Mouse (Mus musculus) neural tube, embryonic 11.5 days (tissue): ENCODE measurements at regions not wholly inside any gene's neighbourhood (a gene's known extent, or its start where the extent isn't known, plus 50 kb on each side); places are given as distances from the start of the nearest gene placed in this dataset.
A peak's percentile ranks its signal among the peaks of the same experiment; 100 is the strongest.

ENCODE experiments used
- ATAC-seq: fragments of 200-750 bp; cut with Nextera tagmentation; 2 replicates; pipeline ENCODE4 v1.8.0; 2017; ENCODE audit warnings: moderate number of reproducible peaks, mild to moderate bottlenecking, moderate TSS enrichment, moderate library complexity; ENCODE audit not compliant: insufficient read depth, low FRiP score, low TSS enrichment
- DNase-seq: peaks from one replicate; pipeline ENCODE4 v3.0.0-alpha.2; 2015; ENCODE audit warnings: low spot score
- H3K27ac ChIP-seq: fragments of 300-500 bp; sonication (generic); 2 replicates; pipeline ENCODE4 v1.5.1; 2014; ENCODE audit warnings: low read depth, mild to moderate bottlenecking, low read length
- H3K27me3 ChIP-seq: fragments of 300-500 bp; sonication (generic); 2 replicates; pipeline ENCODE4 v1.6.1; 2014; ENCODE audit warnings: mild to moderate bottlenecking, low read length, mixed read lengths; ENCODE audit not compliant: control insufficient read depth, insufficient read depth
- H3K36me3 ChIP-seq: fragments of 300-500 bp; sonication (generic); 2 replicates; pipeline ENCODE4 v1.6.1; 2014; ENCODE audit warnings: mild to moderate bottlenecking, low read length, moderate library complexity, mixed read lengths; ENCODE audit not compliant: control insufficient read depth, insufficient read depth
- H3K4me1 ChIP-seq: fragments of 300-500 bp; sonication (generic); 2 replicates; pipeline ENCODE4 v1.6.1; 2014; ENCODE audit warnings: low read length, mixed read lengths; ENCODE audit not compliant: control insufficient read depth, insufficient read depth
- H3K4me2 ChIP-seq: fragments of 300-500 bp; sonication (generic); 2 replicates; pipeline ENCODE4 v1.6.1; 2014; ENCODE audit warnings: low read depth, mild to moderate bottlenecking, moderate library complexity
- H3K4me3 ChIP-seq: fragments of 300-500 bp; sonication (generic); 2 replicates; pipeline ENCODE4 v1.5.1; 2014; ENCODE audit warnings: low read depth, low read length
- H3K9ac ChIP-seq: fragments of 300-500 bp; sonication (generic); 2 replicates; pipeline ENCODE4 v1.6.1; 2014; ENCODE audit warnings: mild to moderate bottlenecking, low read length
- H3K9me3 ChIP-seq: fragments of 300-500 bp; sonication (generic); 2 replicates; pipeline ENCODE4 v1.6.1; 2016; ENCODE audit warnings: low read length; ENCODE audit not compliant: control insufficient read depth
- WGBS: fragments of 180-500 bp; shearing (Covaris S2); extraction: QIAGEN DNeasy Blood & Tissue Kit; methylation state at CpG from one replicate; pipeline ENCODE4 v1.1.7; 2014; 5-methylcytosine and 5-hydroxymethylcytosine counted together

DNA sequence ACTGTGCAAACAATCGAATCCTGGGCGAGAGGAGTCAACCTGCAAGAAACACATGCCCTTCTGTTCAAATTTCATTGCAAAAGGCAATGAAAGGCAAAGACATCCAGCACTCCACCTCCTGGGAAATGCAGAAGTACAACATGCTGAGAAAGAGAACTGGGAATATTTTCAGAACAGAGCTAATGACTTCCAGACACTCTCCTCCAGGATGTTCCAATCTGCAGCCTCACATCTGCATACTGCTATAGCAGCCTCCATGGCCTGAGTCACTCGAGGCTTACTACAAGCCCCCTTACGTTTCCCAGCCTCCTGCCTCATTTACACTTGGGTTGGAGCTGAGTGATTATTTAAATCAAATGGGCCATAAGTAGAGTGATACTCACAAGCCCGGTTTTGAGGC lies 58.9 kb upstream of the Dcbld2 start:
- Histone ChIP-seq H3K9ac (no peak overlapping the region), H3K27ac (no peak overlapping the region), H3K4me2 (no peak overlapping the region), H3K4me1 (no peaks in the 10 kb centered on the region; the same call in 1 of the 2 replicates), H3K27me3 (no peaks in the 10 kb centered on the region), H3K9me3 (no peaks in the 10 kb centered on the region), H3K36me3 (no peaks in the 10 kb centered on the region), H3K4me3 (no peak overlapping the region)
- WGBS: 33% methylated on average over 5 of the region's 5 CpGs
- peak; percentile 12 for DNase-seq
- no peak; the same call in 1 of the 2 replicates for ATAC-seq

DNA sequence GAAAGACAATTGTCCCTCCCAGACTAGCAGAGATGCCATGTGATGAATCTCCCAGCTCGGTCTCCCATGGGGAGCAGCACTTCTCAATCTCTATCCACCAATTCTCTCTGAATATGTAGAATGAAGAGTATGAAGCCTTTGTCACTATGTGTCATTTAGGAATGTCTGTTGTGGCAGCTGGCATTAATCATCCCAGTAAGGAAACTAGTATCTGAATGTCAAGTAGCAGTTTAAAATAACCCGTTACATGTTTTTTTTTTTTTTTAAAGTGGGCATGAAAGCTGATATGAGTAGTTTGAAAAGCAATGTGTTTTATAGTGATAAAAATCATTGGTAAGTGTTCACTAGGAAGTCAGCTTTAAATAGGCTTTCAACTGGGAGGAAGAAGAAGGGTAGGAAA lies 58.4 kb upstream of the Dcbld2 start:
- Histone ChIP-seq H3K4me2 (no peak overlapping the region), H3K9ac (no peak overlapping the region), H3K4me1 (no peaks in the 10 kb centered on the region; the same call in 1 of the 2 replicates), H3K27me3 (no peaks in the 10 kb centered on the region), H3K36me3 (no peaks in the 10 kb centered on the region), H3K4me3 (no peak overlapping the region), H3K27ac (no peak overlapping the region), H3K9me3 (no peaks in the 10 kb centered on the region)
- ATAC-seq (no peak), DNase-seq (peak; percentile 14)
- WGBS: 52% methylated on average over 2 of the region's 2 CpGs

DNA sequence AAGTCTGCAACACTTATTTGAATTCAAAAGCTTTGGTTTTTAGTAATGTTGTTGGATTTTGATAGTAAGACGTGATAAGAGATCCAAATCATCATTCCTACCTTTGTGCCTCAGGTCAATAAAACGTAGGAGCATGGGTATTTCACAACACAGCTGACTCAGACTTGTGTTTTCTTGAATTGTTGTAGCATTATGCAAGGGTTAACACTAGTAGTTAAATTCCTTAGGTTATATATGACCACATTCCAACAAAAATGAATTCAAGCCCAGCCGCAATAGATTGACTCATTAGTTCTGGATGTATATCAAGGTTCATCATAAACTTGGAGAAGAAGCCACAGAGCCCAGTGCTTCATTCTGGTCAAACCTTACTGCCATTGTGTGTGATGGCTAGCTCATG lies 56.1 kb upstream of the Dcbld2 start:
- Histone ChIP-seq H3K9ac (no peak overlapping the region), H3K27ac (no peak overlapping the region), H3K4me3 (no peak overlapping the region), H3K4me2 (no peak overlapping the region), H3K27me3 (no peaks in the 10 kb centered on the region), H3K4me1 (no peaks in the 10 kb centered on the region; the same call in 1 of the 2 replicates), H3K36me3 (no peaks in the 10 kb centered on the region), H3K9me3 (no peaks in the 10 kb centered on the region)
- DNase-seq (no peak), ATAC-seq (no peak)
- WGBS: 85% methylated on average over 3 of the region's 3 CpGs

DNA sequence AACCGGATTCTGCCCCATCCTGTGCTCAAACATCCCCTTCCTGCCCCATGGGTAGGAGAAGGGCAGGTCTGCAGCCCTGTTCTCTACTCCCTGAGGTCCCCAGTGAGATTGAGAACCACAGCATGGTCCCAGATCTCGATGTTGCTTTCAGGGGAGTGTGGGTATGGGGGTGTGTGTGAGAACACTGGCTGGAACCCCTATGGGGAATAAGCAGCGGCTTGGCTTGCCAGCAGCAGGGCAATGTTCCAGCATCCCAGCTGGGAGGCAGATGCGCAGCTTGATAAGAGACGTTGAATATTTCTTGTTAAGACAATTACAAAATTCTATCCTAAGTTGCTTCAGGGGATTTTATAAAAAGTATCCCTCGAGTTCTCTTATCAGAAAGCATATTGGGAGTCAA lies 53.7 kb upstream of the Dcbld2 start:
- Histone ChIP-seq H3K4me2 (no peak overlapping the region), H3K27me3 (no peaks in the 10 kb centered on the region), H3K27ac (no peak overlapping the region), H3K4me3 (no peak overlapping the region), H3K9me3 (no peaks in the 10 kb centered on the region), H3K36me3 (no peaks in the 10 kb centered on the region), H3K4me1 (no peaks in the 10 kb centered on the region; the same call in 1 of the 2 replicates), H3K9ac (no peak overlapping the region)
- ATAC-seq: no peak
- no peak for DNase-seq
- 85% methylated on average over 6 of the region's 6 CpGs for WGBS
